Mouse (Mus musculus): ENCODE results near the gene Med12l. TPM values are rescaled to one million over a fixed set of nuclear protein-coding genes. Genes with fewer than 3 reads are reported as not detected.

Gene Med12l
- total and polyA plus RNA-seq, 3 experiments = 0.93 to 2.0 (median 1.5) TPM

DNA sequence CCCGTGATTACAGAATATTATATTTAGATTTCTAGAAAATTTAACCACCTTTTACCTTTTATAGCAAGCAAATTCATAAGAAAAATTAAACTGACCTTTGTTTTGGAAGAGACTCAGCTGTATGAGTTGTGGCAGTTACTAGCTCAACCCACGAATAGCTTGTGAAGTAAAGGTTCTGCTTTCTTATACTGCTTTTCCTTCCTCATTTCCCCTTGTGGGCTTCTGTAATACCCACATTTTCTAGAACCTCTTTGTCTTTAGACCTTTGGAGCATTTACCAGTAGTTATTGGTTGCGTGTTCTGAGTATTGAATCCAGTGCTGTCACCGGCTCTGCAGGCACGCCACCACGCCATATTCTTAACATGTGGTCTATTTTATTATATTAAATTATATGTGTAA is 205.1 kb downstream of the Med12l start, which contains the start of gene P2ry13:
Gene P2ry13 (minus strand): TSS at position 156 of the 400 bp plus-strand sequence.
- dilution Hi-C loops (cut with MboI; ENCODE audit: extremely low pct_ligation_motif_present, extremely low pct_unique_long_range_greater_than_20kb, low sequenced_read_pairs) = no loop called here
- Histone ChIP-seq H3K9ac (ENCODE audit: insufficient read depth, low read depth) (peak within 1 kb of the TSS; percentile 25), H3K4me3 (replicated peaks in 1 of 3; ENCODE audit: low read depth in 2 of 3, low read length in 2 of 3, poor library complexity in 1 of 3) (peak within 1 kb of the TSS in 2 of 3 experiments; percentile 19 to 26), H3K27me3 (replicated peaks) (no peaks in the 10 kb centered on the region), H3K4me2 (ENCODE audit: insufficient read depth, low read depth, poor library complexity, severe bottlenecking) (peak within 1 kb of the TSS; percentile 60), H3K4me1 (ENCODE audit: control insufficient read depth in 1 of 2, insufficient read depth in 2 of 2) (peaks cover 5 to 54% of the 10 kb centered on the region in 2 experiments; a peak in 3 of 4 replicates), H3K36me3 (replicated peaks in 1 of 2; ENCODE audit: control insufficient read depth in 1 of 2, insufficient read depth in 1 of 2, low read length in 1 of 2) (no peaks in the 10 kb centered on the region), H3K27ac (ENCODE audit: insufficient read depth, low read depth) (peak within 1 kb of the TSS; percentile 16; the same call in 1 of the 2 replicates), H3K9me3 (replicated peaks; ENCODE audit: low read length) (no peaks in the 10 kb centered on the region), H3K79me2 (replicated peaks; ENCODE audit: control insufficient read depth, extremely low read depth, insufficient read depth, poor library complexity, severe bottlenecking) (no peaks in the 10 kb centered on the region)
- TF ChIP-seq CHD1 (IDR thresholded peaks at IDR 0.05; ENCODE audit: low read depth, low read length) (no peak), E2F4 (IDR thresholded peaks at IDR 0.05; ENCODE audit: insufficient replicate concordance, low read depth, low read length) (no peak), MYC (IDR thresholded peaks at IDR 0.05; ENCODE audit: low read depth, low read length) (0 out of 2 replicates have a peak, but pooled peaks have one; percentile 15), MEF2A (IDR thresholded peaks at IDR 0.05; ENCODE audit: borderline replicate concordance, low read depth, low read length) (0 out of 2 replicates have a peak, but pooled peaks have one; percentile 31), ETS1 (conservative IDR thresholded peaks at IDR 0.05; ENCODE audit: low read depth, low read length) (peak; percentile 38; the same call in 1 of the 2 replicates), TBP (conservative IDR thresholded peaks at IDR 0.05; ENCODE audit: low read depth, low read length) (0 out of 2 replicates have a peak, but pooled peaks have one; percentile 20), SIN3A (IDR thresholded peaks at IDR 0.05; ENCODE audit: low read length) (no peak), POLR2A (IDR thresholded peaks at IDR 0.05; ENCODE audit: low read depth, low read length) (no peak), RCOR1 (conservative IDR thresholded peaks at IDR 0.05; ENCODE audit: low read depth, low read length) (no peak), NRF1 (IDR thresholded peaks at IDR 0.05; ENCODE audit: low read depth, low read length) (no peak), ZMIZ1 (IDR thresholded peaks at IDR 0.05; ENCODE audit: low read depth, low read length) (no peak), JUND (conservative IDR thresholded peaks at IDR 0.05; ENCODE audit: low read depth, low read length) (no peak)
- in situ Hi-C loops (cut with MboI; ENCODE audit: low pct_ligation_motif_present, low pct_unique_long_range_greater_than_20kb, low sequenced_read_pairs) = no loop called here
- DNase-seq (ENCODE audit: extremely low read depth) = peak; percentile 51

DNA sequence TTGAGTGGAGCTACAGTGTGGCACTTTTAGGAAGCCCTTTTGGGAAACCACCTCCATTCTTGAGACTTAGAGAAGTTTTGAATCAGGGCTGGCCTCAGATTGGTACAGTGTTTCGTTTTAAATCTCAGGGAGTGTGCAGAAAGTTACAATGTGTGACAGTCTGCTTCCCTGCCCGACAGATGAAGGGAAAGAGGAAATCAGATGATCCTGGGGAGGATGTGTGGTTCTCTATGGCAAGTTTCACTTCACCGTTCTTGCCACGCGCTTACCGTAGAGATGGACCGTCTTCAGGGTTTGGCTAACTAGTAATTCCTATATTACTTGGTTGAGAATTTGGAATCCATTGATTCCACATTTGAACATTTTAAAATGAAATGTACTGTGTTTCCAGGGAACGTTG is 206.2 kb downstream of the Med12l start:
- H3K79me2 ChIP-seq (replicated peaks; ENCODE audit: control insufficient read depth, extremely low read depth, insufficient read depth, poor library complexity, severe bottlenecking) = no peaks in the 10 kb centered on the region
- DNase-seq (ENCODE audit: extremely low read depth) = peak; percentile 61
- H3K9ac ChIP-seq (ENCODE audit: insufficient read depth, low read depth) = peak overlapping the region; percentile 25
- peak overlapping the region; percentile 16; the same call in 1 of the 2 replicates for H3K27ac ChIP-seq (ENCODE audit: insufficient read depth, low read depth)
- peak overlapping the region; percentile 60 for H3K4me2 ChIP-seq (ENCODE audit: insufficient read depth, low read depth, poor library complexity, severe bottlenecking)
- no peaks in the 10 kb centered on the region for H3K9me3 ChIP-seq (replicated peaks; ENCODE audit: low read length)
- H3K36me3 ChIP-seq (replicated peaks in 1 of 2; ENCODE audit: control insufficient read depth in 1 of 2, insufficient read depth in 1 of 2, low read length in 1 of 2) = no peaks in the 10 kb centered on the region
- dilution Hi-C loops (cut with MboI; ENCODE audit: extremely low pct_ligation_motif_present, extremely low pct_unique_long_range_greater_than_20kb, low sequenced_read_pairs) = no loop called here
- no peaks in the 10 kb centered on the region for H3K27me3 ChIP-seq (replicated peaks)
- in situ Hi-C loops (cut with MboI; ENCODE audit: low pct_ligation_motif_present, low pct_unique_long_range_greater_than_20kb, low sequenced_read_pairs) = no loop called here
- H3K4me1 ChIP-seq (ENCODE audit: control insufficient read depth in 1 of 2, insufficient read depth in 2 of 2) = peaks cover 5 to 51% of the 10 kb centered on the region in 2 experiments; a peak in 3 of 4 replicates
- peak overlapping the region in 2 of 3 experiments; percentile 19 to 26 for H3K4me3 ChIP-seq (replicated peaks in 1 of 3; ENCODE audit: low read depth in 2 of 3, low read length in 2 of 3, poor library complexity in 1 of 3)
- TF ChIP-seq MAZ (IDR thresholded peaks at IDR 0.05; ENCODE audit: low read depth, low read length) = no peak
- 0 out of 2 replicates have a peak, but pooled peaks have one; percentile 42 for TF ChIP-seq E2F4 (IDR thresholded peaks at IDR 0.05; ENCODE audit: insufficient replicate concordance, low read depth, low read length)
- peak; percentile 62 for TF ChIP-seq MEF2A (IDR thresholded peaks at IDR 0.05; ENCODE audit: borderline replicate concordance, low read depth, low read length)
- no peak for TF ChIP-seq CTCF (conservative IDR thresholded peaks at IDR 0.05 in 1 of 2, IDR thresholded peaks at IDR 0.05 in 1 of 2; ENCODE audit: low read depth in 2 of 2, low read length in 2 of 2)
- no peak for TF ChIP-seq PAX5 (IDR thresholded peaks at IDR 0.05; ENCODE audit: low read length)
- TF ChIP-seq UBTF (IDR thresholded peaks at IDR 0.05; ENCODE audit: low read depth, low read length) = no peak
- TF ChIP-seq GABPA (IDR thresholded peaks at IDR 0.05; ENCODE audit: insufficient replicate concordance, low read depth, low read length) = no peak
- TF ChIP-seq POLR2A (IDR thresholded peaks at IDR 0.05; ENCODE audit: low read depth, low read length) = 0 out of 2 replicates have a peak, but pooled peaks have one; percentile 20
- TF ChIP-seq TCF12 (IDR thresholded peaks at IDR 0.05; ENCODE audit: low read depth, low read length) = peak; percentile 56; the same call in 1 of the 2 replicates
- no peak for TF ChIP-seq RAD21 (IDR thresholded peaks at IDR 0.05; ENCODE audit: low read depth, low read length)
- TF ChIP-seq USF2 (conservative IDR thresholded peaks at IDR 0.05; ENCODE audit: low read depth, low read length) = no peak
- no peak for TF ChIP-seq RCOR1 (conservative IDR thresholded peaks at IDR 0.05; ENCODE audit: low read depth, low read length)
- no peak for TF ChIP-seq HCFC1 (IDR thresholded peaks at IDR 0.05; ENCODE audit: low read depth, low read length)
- TF ChIP-seq BHLHE40 (IDR thresholded peaks at IDR 0.05; ENCODE audit: low read depth, low read length) = peak; percentile 80
- no peak for TF ChIP-seq CHD1 (IDR thresholded peaks at IDR 0.05; ENCODE audit: low read depth, low read length)
- no peak for TF ChIP-seq ZKSCAN1 (IDR thresholded peaks at IDR 0.05; ENCODE audit: borderline replicate concordance, low read depth, low read length)
- peak; percentile 72 for TF ChIP-seq ETS1 (conservative IDR thresholded peaks at IDR 0.05; ENCODE audit: low read depth, low read length)
- peak; percentile 52; the same call in 1 of the 2 replicates for TF ChIP-seq SIN3A (IDR thresholded peaks at IDR 0.05; ENCODE audit: low read length)
- TF ChIP-seq NRF1 (IDR thresholded peaks at IDR 0.05; ENCODE audit: low read depth, low read length) = no peak
- TF ChIP-seq JUND (conservative IDR thresholded peaks at IDR 0.05; ENCODE audit: low read depth, low read length) = no peak; the same call in 1 of the 2 replicates
- TF ChIP-seq MXI1 (IDR thresholded peaks at IDR 0.05; ENCODE audit: low read depth, low read length) = peak; percentile 35; the same call in 1 of the 2 replicates
- TF ChIP-seq POLR2AphosphoS2 (IDR thresholded peaks at IDR 0.05; ENCODE audit: low read depth, low read length) = no peak
- peak; percentile 79 for TF ChIP-seq MYC (IDR thresholded peaks at IDR 0.05; ENCODE audit: low read depth, low read length)
- TF ChIP-seq USF1 (IDR thresholded peaks at IDR 0.05; ENCODE audit: low read depth, low read length) = no peak
- TF ChIP-seq NELFE (IDR thresholded peaks at IDR 0.05; ENCODE audit: low read depth, low read length) = 0 out of 2 replicates have a peak, but pooled peaks have one; percentile 25
- peak; percentile 84 for TF ChIP-seq IRF4 (IDR thresholded peaks at IDR 0.05; ENCODE audit: low read depth, low read length)
- peak; percentile 53 for TF ChIP-seq CHD2 (IDR thresholded peaks at IDR 0.05; ENCODE audit: low read length)
